Mouse (Mus musculus) embryonic facial prominence, embryonic 10.5 days (tissue): ENCODE data around the gene Arl6ip1. TPM values are rescaled to one million over a fixed set of nuclear protein-coding genes. Genes with fewer than 3 reads are reported as not detected.
A peak's percentile ranks its signal among the peaks of the same experiment; 100 is the strongest.

Experiments
- DNase-seq: peaks from one replicate; pipeline ENCODE4 v3.0.0-alpha.2; 2017; ENCODE audit warnings: low spot score
- H3K27ac ChIP-seq: fragments of 300-500 bp; sonication (generic); replicated peaks from 2 replicates; pipeline ENCODE4 v1.5.1; 2016; ENCODE audit warnings: mild to moderate bottlenecking
- H3K27me3 ChIP-seq: fragments of 300-500 bp; sonication (generic); replicated peaks from 2 replicates; pipeline ENCODE4 v1.6.1; 2016; ENCODE audit warnings: low read depth, mild to moderate bottlenecking; ENCODE audit not compliant: poor library complexity, severe bottlenecking
- H3K36me3 ChIP-seq: fragments of 300-500 bp; sonication (generic); replicated peaks from 2 replicates; pipeline ENCODE4 v1.6.1; 2016; ENCODE audit warnings: mild to moderate bottlenecking, moderate library complexity
- H3K4me1 ChIP-seq: fragments of 300-500 bp; sonication (generic); 2 replicates; pipeline ENCODE4 v1.6.1; 2016
- H3K4me3 ChIP-seq: fragments of 300-500 bp; sonication (generic); 2 replicates; pipeline ENCODE4 v1.5.1; 2016; ENCODE audit warnings: mild to moderate bottlenecking, moderate library complexity
- H3K9me3 ChIP-seq: fragments of 300-500 bp; sonication (generic); 2 replicates; pipeline ENCODE4 v1.6.1; 2016; ENCODE audit warnings: mild to moderate bottlenecking
- WGBS: fragments of 180-500 bp; shearing (Covaris S2); methylation state at CpG from one replicate; pipeline ENCODE4 v1.1.7; 2016; 5-methylcytosine and 5-hydroxymethylcytosine counted together
- polyA plus RNA-seq: library from polyadenylated mRNA; unstranded; fragments of >200 nt; fragmentation: Nextera tagmentation; extraction: Ambion mirVana; gene quantifications from 2 replicates; pipeline ENCODE4 v1.2.1, GENCODE M21; 2016

Arl6ip1 gene
- polyA plus RNA-seq, 1 experiment from 2014 or later = 453 TPM

DNA sequence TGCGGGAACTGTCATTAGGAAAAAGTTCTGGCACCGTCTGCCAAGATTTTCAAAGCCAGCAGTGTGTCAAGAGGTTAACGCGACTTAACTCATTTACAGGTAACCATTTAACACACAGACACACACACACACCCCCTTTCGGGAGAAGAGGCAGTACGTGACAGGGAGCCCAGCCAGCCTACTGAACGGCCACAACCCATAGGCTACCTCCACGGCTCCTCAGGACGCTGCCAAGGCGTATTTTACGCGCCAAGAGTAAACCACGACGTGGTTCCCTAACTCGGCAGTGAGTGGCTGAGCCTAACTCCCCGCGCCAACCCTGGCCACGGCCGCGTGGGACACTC is 14.0 kb downstream of the Arl6ip1 start:
- 0% methylated on average over 20 of the region's 20 CpGs for WGBS

DNA sequence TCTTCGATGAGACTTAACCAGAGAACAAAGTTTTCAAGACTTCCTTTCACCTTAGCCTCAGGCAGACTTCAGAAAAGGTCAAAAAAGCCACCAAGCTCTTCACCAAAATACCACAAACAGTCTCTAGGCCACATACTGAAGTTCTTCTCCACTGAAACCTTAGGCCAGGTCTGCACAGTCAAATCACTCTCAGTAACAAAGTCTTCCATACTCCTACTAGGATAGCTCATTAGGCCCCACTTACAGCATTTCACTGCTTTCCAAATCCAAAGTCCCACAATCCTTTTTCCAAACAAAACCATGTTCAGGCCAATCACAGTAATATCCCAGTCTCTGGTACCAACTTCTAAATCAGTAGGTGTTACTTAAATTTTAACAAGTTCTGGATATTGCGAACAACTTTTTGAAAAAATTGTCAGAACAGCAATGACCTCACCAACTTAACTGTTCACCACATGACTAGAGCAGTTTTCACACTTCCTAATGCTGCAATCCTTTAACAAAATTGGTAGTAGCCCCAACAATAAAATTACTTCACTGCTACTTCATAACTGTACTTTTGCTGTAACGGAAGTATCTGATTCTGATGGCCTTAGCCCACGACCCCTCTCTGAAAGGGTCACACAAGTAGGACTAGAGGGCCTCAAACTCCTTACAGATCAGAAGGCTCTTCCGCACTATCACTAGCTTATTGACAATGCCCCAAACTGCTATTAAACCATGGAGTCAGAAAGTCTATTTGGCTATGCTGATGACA is 15.7 kb downstream of the Arl6ip1 start:
- Histone ChIP-seq H3K4me1 (peaks cover 52% of the 10 kb centered on the region), H3K27ac (no peak overlapping the region), H3K27me3 (no peaks in the 10 kb centered on the region), H3K4me3 (peak overlapping the region; percentile 99), H3K9me3 (no peaks in the 10 kb centered on the region), H3K36me3 (peaks cover 76% of the 10 kb centered on the region)
- WGBS = 69% methylated on average over 5 of the region's 5 CpGs
- no peak for DNase-seq

More for the DNA sequence above, 14.0 kb downstream of the Arl6ip1 start:
- Histone ChIP-seq H3K4me3 (peak overlapping the region; percentile 99), H3K9me3 (no peaks in the 10 kb centered on the region), H3K4me1 (peaks cover 52% of the 10 kb centered on the region), H3K27me3 (no peaks in the 10 kb centered on the region), H3K27ac (peak overlapping the region; percentile 99), H3K36me3 (peaks cover 76% of the 10 kb centered on the region)
- no peak for DNase-seq

- WGBS = 87% methylated on average over 3 of the region's 3 CpGs
- no peak overlapping the region for H3K27ac ChIP-seq
- H3K36me3 ChIP-seq = peaks cover 91% of the 10 kb centered on the region
- no peaks in the 10 kb centered on the region for H3K27me3 ChIP-seq
- H3K4me3 ChIP-seq = peak overlapping the region; percentile 99
- no peaks in the 10 kb centered on the region for H3K9me3 ChIP-seq
- DNase-seq = no peak
- H3K4me1 ChIP-seq = peaks cover 43% of the 10 kb centered on the region
Observed at GRCm38 (mm10) chr7:118111128-118111527, 18.3 kb downstream of the Arl6ip1 start.

DNA sequence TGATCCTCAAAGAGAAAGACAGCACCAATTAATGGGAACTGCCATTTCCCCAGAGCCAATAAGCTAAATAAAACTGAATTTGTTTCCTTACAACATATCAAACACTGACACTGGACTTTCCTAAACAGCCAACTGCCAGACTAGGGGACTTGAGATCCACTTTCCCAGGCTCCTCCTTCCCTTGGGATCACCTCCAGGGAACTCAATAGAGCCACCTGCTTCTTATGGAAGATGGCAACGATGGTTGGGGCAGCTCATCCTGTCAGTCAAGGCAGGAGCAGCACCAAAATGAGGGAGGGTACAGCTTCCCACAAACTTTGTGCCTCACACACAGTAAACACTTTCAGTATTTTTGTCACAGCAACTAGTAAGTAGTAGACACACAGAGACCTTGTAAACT is 21.8 kb downstream of the Arl6ip1 start:
- DNase-seq = no peak
- 68% methylated on average over 1 of the region's 1 CpGs for WGBS
- no peaks in the 10 kb centered on the region for H3K9me3 ChIP-seq
- no peaks in the 10 kb centered on the region for H3K27me3 ChIP-seq
- no peak overlapping the region for H3K4me3 ChIP-seq
- peaks cover 22% of the 10 kb centered on the region for H3K4me1 ChIP-seq
- peaks cover 84% of the 10 kb centered on the region for H3K36me3 ChIP-seq
- no peak overlapping the region for H3K27ac ChIP-seq

DNA sequence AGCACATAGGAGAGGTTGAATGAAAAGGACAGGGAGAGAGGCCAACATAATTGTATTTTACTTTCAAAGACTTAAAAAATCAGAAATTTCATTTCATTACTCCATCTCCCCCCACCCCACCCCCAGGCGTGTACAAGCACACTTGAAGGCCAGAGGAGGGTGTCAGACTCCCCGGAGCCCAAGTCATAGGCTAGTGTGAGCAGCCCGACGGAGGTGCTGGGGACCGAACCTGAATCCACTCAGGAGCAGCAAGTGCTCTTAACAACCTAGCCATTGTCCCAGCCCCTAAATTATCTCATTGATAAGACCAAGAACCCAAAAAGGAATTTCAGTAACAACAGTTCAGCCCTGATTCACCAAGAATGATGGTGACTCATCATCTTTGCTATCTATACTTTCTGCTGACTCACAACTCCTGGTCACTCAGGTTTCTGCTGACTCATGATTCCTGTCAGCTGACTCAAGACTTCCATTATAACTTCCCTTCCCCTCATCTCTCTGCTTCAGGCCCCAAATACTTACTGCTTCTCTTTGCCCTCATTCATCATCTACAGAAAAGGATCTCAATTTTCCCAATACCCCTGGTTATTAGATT is 24.9 kb downstream of the Arl6ip1 start:
- no peaks in the 10 kb centered on the region for H3K27me3 ChIP-seq
- no peak overlapping the region for H3K4me3 ChIP-seq
- DNase-seq = no peak
- H3K27ac ChIP-seq = no peak overlapping the region
- peaks cover 6% of the 10 kb centered on the region; the same call in 1 of the 2 replicates for H3K4me1 ChIP-seq
- 75% methylated on average over 5 of the region's 5 CpGs for WGBS
- H3K36me3 ChIP-seq = peaks cover 53% of the 10 kb centered on the region
- no peaks in the 10 kb centered on the region for H3K9me3 ChIP-seq

GRCm38 (mm10) chr7:118103462-118104379 is 25.7 kb downstream of the Arl6ip1 start:
- no peak overlapping the region; the same call in 1 of the 2 replicates for H3K27ac ChIP-seq
- 44% methylated on average over 5 of the region's 5 CpGs for WGBS

GRCm38 (mm10) chr7:118102678-118103461 is 26.6 kb downstream of the Arl6ip1 start:
- no peak overlapping the region for H3K4me3 ChIP-seq
- DNase-seq = no peak
- H3K27me3 ChIP-seq = no peaks in the 10 kb centered on the region
- no peaks in the 10 kb centered on the region for H3K9me3 ChIP-seq
- no peak overlapping the region; the same call in 1 of the 2 replicates for H3K27ac ChIP-seq
- peaks cover 7% of the 10 kb centered on the region; the same call in 1 of the 2 replicates for H3K4me1 ChIP-seq
- WGBS = 46% methylated on average over 4 of the region's 4 CpGs
- H3K36me3 ChIP-seq = peaks cover 36% of the 10 kb centered on the region

More at GRCm38 (mm10) chr7:118103462-118104379, 25.7 kb downstream of the Arl6ip1 start:
- Histone ChIP-seq H3K27me3 (no peaks in the 10 kb centered on the region), H3K36me3 (peaks cover 44% of the 10 kb centered on the region), H3K4me3 (no peak overlapping the region), H3K9me3 (no peaks in the 10 kb centered on the region), H3K4me1 (peaks cover 6% of the 10 kb centered on the region; the same call in 1 of the 2 replicates)
- no peak for DNase-seq

DNA sequence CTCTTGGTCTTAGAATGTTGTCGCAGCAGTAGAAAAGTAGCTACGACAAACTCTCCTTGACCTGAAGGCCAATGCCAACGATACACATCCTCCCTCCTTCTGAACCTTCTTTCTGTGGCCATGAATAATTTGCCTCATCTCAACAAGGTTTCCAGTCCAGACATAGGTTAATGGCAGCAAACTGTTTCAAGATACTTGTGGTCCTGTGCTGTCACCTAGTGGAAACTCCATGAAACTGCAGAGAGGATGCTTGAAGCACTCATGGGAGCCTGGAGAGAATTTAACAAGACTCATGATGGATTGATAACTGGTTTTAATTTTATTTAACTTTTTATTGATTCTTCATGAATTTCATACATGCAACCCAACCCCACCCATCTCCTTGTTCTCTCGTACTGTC is 27.2 kb downstream of the Arl6ip1 start:
- no peaks in the 10 kb centered on the region for H3K27me3 ChIP-seq
- 53% methylated on average over 4 of the region's 4 CpGs for WGBS
- peaks cover 9% of the 10 kb centered on the region; the same call in 1 of the 2 replicates for H3K4me1 ChIP-seq
- no peaks in the 10 kb centered on the region for H3K9me3 ChIP-seq
- DNase-seq = peak; percentile 46
- no peak overlapping the region for H3K27ac ChIP-seq
- no peak overlapping the region for H3K4me3 ChIP-seq
- peaks cover 29% of the 10 kb centered on the region for H3K36me3 ChIP-seq

DNA sequence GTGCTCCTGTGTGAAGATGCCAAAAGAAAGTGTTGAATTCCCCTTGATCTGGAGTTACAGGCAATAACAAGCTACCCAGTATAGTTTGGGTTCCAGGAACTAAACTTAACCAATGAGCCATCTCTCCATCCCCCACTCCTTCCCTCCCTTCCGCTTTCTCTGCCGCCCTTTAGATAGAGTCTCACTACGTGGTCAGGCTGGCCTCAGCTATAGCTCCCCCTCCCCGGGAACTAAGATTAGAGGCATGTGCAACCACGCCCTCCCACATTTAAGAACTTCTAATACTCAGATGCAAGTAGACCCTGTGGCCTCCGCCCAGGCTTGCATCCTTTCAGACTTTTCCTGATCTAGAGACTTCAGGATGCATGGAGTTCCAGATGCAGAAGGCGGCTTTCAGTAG is 31.8 kb downstream of the Arl6ip1 start:
- Histone ChIP-seq H3K36me3 (no peaks in the 10 kb centered on the region), H3K27ac (no peak overlapping the region), H3K27me3 (no peaks in the 10 kb centered on the region), H3K9me3 (no peaks in the 10 kb centered on the region), H3K4me3 (no peak overlapping the region), H3K4me1 (peaks cover 6% of the 10 kb centered on the region; the same call in 1 of the 2 replicates)
- WGBS = 71% methylated on average over 7 of the region's 7 CpGs
- DNase-seq = no peak

DNA sequence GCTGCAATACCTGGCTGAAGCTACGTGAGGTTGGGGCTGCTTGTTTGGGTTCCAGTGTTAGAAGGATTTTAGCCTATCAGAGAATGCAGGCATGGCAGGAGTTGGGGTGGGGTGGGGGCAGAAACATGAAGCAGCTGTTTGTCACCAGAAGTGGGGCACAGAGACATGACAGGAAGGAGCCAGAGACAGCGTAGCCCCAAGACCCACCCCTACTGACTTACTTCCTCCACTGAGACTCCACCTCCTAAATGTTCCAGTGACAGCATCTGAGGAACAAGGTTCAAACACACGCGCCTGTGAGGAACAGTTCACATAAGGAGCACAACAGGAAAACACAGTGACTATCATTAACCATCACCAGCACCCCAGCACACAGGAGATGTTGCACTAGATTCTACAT is 49.5 kb downstream of the Arl6ip1 start:
- Histone ChIP-seq H3K27me3 (no peaks in the 10 kb centered on the region), H3K4me1 (0 out of 2 replicates have a peak, but pooled peaks cover 4% of the 10 kb centered on the region), H3K36me3 (no peaks in the 10 kb centered on the region), H3K27ac (no peak overlapping the region), H3K4me3 (no peak overlapping the region), H3K9me3 (no peaks in the 10 kb centered on the region)
- no peak for DNase-seq
- 89% methylated on average over 4 of the region's 4 CpGs for WGBS

- Histone ChIP-seq H3K4me3 (no peak overlapping the region), H3K27ac (no peak overlapping the region), H3K9me3 (no peaks in the 10 kb centered on the region), H3K36me3 (no peaks in the 10 kb centered on the region), H3K27me3 (no peaks in the 10 kb centered on the region), H3K4me1 (0 out of 2 replicates have a peak, but pooled peaks cover 4% of the 10 kb centered on the region)
- 90% methylated on average over 5 of the region's 5 CpGs for WGBS
- no peak for DNase-seq
Observed at GRCm38 (mm10) chr7:118079097-118079496, 50.4 kb downstream of the Arl6ip1 start.
